Mouse (Mus musculus): ENCODE data around the gene Mmd.

DNA sequence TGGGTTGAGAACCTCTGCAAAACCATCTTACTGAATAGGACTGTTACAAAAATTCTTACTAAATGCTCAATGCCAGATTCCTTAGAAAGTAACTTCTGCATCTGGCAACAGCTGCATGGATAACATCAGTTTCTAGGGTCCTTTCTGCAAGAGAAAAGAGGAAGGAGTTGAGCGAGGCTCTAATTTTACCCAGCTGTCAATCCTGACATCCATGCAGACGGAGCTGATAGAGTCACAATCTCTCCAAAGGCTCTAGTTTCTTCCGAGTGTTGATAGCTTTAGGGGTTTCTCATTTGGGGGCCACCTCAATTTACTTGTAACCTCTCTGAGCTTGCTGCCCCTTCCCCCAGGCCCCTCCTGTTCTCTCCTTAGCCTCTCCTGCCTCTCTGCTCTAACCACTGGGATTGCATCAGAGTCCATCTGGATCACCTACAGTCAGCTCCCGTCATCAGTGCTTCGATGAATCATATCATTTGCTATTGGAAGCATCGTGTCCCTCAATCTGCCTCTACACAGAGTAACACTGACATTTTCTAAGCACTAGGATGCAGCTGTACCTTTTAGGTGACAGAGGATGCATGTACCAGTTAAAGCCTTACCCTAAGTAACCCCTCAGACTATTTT lies 29.1 kb upstream of the Mmd start:
- TF ChIP-seq EP300 (optimal IDR thresholded peaks at IDR 0.05) = no peak
- no peak for TF ChIP-seq CTCF (IDR thresholded peaks at IDR 0.05; ENCODE audit: low read depth)

All from stomach, postnatal 0 days (tissue).